Mouse (Mus musculus) thymus, postnatal 14 days (tissue): Measurements from ENCODE around the gene Prdx6.
A peak's percentile ranks its signal among the peaks of the same experiment; 100 is the strongest.

Experiments used
- DNase-seq: peaks from one replicate; pipeline ENCODE4 v3.0.0; 2021

Prdx6 gene

GRCm38 (mm10) chr1:161250604-161251416 is at the start of gene Prdx6:
Gene Prdx6 (minus strand): TSS chr1:161251219.
- peak; percentile 87 for DNase-seq

GRCm38 (mm10) chr1:161288256-161288655 is 37.2 kb upstream of the Prdx6 start:
- DNase-seq = no peak

DNA sequence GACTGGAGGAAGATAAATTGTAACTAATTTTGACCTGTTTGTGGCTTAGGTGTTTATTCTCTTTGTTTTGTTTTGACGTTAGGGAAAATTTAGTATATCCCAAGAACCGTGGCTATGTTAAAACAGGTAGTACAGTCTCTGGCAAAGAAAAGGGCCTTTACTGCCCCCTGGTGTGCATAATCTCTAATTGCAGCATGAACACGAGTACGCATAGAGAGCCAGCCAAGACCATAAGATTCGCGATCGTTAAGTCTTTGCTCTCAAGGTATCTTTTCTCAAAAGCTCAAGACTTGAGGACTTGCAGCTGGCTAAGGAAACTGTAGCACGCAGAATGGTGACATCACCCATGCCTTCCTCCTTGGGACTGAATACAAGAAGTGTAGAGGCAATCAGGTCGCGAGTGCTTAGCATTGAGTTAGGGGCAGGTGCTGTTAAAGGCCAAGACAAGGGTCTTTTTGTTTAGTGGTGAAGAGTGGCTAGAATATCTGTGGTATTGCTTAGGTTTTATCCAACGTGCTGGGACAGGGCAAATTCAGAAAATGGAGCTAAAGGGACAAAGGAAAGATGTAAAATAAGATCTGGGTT is 35.8 kb upstream of the Prdx6 start:
- DNase-seq = peak; percentile 77

DNA sequence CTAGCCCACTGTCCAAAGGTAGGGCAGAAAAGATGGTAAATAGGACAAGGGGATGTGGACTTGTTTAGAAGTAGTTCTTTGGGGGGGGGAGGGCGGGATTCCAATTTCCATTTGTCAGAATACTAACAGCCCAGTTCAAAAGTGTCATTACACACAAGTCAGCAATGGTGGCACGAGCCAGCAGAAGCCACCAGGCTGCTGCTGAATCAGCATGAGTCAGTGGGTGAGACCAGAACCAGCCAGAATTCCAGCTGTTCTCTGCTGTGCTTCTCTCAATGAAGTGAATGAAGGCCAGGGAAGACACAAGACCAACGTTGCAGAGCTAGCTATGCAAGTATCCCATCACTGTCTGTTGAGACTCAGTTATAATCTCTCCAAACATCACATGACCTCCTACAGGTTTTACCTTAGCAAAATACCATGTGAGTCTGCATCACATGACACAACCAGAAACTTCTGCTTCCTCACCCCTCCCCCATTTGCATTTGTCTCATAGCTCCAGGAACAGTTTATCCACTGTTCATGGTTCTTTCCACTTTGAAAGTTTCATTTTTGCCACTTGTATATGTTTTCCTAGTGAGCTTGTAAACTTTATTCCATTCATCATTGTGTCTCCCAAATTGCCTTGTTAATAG is 30.2 kb upstream of the Prdx6 start:
- no peak for DNase-seq

DNA sequence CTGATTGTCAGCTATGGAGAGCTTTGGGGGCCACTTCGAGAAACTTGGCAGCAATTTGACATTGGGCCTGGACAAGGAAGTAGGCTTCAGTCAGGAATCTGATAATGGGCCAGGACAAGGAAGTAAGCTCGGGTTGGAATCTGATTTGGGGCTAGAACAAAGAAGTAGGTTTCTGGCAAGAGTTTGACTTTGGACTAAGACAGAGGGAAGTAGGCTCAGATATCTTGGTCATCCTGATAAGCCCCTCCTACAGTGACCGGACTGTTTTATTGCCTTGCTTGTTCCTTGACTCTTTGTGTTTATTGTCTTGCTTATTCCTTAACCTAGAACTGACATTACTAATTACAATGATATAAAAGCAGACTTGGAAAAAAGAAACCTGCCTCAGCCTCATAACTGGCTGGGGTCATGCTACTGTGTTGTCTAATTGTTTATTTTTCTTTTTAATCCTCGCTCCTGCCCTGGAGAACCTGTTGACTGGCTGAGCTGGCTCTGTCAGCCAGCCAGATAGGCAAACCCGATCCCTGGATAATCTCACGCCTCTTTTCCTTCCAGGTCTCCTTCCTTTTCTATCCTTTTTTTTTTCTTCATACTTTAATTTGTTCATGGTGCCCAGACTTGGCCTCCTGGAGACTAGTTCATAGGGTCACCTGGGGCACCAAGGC is 28.4 kb upstream of the Prdx6 start:
- DNase-seq = no peak

DNA sequence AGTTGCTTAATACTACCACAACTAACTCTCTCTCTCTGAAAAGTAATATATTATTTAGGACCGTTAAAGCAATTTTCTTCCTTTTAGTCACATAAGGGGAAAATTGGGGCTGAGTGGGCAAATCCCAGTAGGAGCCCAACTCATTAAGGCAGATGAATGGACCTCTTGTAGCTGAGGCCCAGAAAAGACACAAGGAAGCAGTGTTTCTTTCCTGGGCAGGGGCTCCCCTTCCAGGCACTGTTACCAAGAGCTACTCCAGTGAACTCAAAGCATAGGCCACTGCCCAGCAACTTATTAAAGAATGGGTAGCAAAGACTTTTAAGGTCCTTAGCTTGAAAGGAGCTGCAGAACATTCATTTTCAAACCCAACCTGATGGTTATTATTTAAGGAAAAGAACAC is 22.5 kb upstream of the Prdx6 start:
- no peak for DNase-seq

DNA sequence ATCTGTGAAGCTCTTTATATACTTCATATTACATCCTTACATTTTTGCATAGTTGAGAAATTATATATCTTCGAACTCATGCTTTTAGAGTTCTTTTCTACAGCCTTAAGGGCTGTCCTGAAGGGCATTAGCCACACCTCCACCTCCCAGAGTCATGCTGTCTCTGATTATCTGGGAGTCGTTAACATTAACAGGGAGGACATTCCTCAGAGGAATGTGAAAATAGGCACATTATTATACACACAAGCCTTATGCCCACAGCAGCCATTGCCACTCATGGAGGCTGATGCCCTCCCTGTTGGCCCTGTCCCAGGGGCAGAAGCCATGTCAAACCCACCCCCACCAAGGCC is 20.4 kb upstream of the Prdx6 start:
- DNase-seq = no peak

DNA sequence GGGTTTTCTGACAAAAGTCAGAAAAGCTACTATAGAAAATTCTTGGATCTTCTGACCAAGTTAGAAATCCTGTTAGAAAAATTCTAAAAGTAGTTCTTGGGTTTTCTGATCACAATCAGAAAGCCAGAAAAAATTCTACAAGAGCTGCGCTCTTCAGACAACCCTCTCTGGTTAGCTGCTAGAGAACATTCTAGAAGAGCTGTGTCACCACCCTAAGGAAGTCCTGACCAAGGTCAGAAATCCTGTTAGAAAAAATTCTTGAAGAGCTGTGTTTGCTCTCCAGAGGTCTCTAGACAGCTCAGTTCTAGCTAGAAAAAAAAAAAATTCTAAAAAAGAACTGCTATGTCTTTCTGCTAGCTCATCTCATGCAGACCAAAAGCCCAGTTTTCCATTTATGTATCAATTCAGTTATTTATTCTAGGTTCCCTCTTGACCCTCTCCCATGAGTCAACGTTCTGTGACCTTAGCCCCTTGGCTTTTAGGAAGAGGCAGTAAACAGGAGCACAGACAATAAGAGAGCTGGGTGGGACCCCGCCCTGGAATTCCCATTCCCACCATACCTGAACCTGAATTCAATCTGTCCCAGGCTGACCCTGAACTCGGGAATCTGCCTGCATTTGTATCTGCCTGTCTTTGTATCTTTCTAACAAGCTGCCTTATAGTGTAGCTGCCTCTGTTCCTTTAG is 19.9 kb upstream of the Prdx6 start:
- DNase-seq = no peak

DNA sequence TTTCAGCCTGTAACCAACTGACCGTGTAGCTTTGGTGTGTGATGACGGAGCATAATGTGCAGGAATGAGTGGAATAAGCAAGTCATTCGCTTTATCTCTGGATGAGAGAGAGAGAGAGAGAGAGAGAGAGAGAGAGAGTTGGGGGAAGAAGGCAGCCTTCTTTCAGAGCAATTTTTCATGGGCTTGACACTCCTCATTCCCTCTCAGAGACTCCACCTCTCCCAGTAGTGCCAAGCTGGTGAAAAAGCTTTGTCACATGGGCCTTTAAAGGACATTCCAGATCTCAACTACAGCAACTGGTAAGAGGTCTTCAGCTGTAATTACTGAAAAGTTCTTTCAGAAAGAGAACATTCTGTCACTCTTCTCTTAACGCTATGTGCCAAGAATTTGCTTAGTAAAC is 18.3 kb upstream of the Prdx6 start:
- DNase-seq = no peak

- DNase-seq = no peak
Observed at GRCm38 (mm10) chr1:161268884-161269283, 17.9 kb upstream of the Prdx6 start.

- no peak for DNase-seq
Observed at GRCm38 (mm10) chr1:161268116-161268515, 17.1 kb upstream of the Prdx6 start.

GRCm38 (mm10) chr1:161264961-161265360 is 13.9 kb upstream of the Prdx6 start:
- DNase-seq = no peak

DNA sequence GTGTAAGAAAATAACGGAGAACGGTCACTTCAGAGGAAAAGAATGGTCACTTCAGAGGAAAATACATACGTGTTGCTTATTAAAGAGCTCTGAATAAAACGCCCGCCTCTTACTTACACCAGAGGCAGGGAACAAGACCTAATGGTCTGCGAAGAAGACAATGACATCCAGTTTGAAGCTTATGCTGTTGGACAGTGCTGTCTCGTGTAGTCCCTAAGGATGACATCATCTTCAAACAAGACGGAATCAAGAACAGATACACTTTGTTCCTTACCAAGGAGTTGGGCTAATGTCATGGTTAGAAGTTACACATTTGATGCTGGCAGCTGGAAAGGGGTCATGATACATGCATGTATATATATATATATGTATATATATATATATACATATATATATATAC is 12.6 kb upstream of the Prdx6 start:
- DNase-seq = no peak

- DNase-seq = no peak
Observed at GRCm38 (mm10) chr1:161262542-161262941, 11.5 kb upstream of the Prdx6 start.

DNA sequence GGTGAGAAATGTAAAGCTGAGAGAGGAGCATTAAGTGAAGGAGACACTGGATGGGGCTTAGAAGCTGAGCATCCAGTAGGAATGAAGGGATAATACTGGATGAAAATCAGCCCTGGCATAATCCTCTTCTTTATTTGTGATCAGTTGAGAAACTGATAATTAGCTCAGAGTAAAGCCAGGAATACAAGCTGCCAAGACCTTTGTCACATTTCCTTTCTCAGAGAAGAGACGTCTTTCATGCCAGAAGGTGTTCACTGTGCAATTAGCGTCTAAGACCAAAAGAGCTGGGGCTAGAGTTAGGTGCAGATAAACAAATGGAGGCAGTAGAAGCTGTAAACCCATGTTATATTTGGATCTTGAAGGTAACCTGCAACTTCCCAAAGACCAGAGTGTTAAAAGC is 9.7 kb upstream of the Prdx6 start:
- no peak for DNase-seq

DNA sequence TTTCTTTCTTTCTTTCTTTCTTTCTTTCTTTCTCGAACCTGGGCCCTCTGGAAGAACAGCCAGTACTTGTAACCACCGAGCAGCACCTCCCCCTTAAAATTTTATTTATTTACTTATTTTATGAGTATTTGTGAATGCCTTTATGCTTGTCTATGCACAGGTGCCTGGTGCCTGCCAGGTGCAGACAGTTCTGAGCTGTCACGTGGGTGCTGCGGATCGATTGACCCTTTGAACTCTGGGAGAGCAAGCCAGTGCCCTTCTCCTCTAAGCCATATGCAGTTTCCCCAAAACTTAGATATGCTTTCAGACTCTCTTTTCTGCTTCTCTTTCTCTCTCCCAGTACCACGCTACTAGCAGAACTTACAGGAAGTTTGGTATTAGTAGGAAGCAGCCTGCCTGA is 8.1 kb upstream of the Prdx6 start:
- DNase-seq = peak; percentile 16

DNA sequence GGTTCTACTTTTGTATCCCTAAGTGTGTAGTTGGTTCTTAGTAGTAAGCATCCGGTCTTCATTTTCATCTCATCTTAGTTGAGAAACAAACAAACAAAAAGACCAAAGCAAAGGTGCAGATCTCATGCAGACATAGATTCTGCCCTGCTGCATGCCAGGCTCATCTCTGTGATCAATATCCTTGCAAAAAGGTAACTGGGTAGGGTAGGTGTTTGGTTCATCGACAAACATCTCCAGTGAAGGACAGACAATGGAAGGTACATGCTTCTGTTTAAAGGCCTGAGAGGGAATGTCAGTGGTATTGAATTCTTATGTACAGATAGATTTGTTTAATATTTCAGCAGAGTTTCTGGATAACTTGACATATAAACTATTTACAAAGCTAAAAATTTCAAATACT is 7.3 kb upstream of the Prdx6 start:
- no peak for DNase-seq

DNA sequence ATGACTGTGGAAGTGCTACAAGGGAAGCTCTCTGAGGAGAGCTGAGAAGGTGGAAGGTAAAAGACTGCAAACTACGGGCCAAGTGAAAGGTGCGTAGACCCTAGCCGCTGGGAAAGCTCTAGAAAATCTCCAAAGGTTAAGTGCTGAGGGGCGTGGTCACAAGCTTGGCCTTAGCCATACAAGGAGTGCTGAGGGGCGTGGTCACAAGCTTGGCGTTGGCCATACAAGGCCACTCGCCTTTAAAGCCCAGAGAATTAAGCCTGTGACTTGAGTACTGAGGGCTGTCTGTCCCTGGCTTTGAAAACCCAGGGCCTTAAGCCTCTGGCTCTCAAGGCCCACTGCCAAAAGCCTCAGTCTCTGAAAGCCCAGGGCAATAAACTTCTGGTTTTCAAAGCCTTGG is 5.9 kb upstream of the Prdx6 start:
- no peak for DNase-seq

DNA sequence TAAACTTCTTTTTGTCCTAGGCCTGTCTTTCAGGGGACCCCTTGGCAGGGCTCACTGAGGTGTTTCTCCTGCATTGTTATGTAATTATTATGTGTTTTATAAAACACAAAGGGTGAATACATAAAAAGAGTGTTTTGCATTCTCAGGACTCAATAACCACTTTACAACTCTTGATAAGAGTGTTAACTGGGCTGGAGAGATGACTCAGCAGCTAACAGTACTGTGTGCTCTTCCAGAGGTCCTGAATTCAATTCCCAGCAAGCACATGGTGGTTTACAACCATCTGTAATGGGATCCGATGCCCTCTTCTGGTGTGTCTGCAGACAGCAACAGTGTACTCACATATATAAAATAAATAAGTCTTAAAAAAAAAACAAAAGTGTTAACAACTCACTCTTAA is 3.3 kb upstream of the Prdx6 start:
- no peak for DNase-seq

- DNase-seq = no peak
Observed at GRCm38 (mm10) chr1:161252901-161253300, 1.9 kb upstream of the Prdx6 start.

- no peak for DNase-seq
Observed at GRCm38 (mm10) chr1:161252365-161252764, 1.3 kb upstream of the Prdx6 start.

DNA sequence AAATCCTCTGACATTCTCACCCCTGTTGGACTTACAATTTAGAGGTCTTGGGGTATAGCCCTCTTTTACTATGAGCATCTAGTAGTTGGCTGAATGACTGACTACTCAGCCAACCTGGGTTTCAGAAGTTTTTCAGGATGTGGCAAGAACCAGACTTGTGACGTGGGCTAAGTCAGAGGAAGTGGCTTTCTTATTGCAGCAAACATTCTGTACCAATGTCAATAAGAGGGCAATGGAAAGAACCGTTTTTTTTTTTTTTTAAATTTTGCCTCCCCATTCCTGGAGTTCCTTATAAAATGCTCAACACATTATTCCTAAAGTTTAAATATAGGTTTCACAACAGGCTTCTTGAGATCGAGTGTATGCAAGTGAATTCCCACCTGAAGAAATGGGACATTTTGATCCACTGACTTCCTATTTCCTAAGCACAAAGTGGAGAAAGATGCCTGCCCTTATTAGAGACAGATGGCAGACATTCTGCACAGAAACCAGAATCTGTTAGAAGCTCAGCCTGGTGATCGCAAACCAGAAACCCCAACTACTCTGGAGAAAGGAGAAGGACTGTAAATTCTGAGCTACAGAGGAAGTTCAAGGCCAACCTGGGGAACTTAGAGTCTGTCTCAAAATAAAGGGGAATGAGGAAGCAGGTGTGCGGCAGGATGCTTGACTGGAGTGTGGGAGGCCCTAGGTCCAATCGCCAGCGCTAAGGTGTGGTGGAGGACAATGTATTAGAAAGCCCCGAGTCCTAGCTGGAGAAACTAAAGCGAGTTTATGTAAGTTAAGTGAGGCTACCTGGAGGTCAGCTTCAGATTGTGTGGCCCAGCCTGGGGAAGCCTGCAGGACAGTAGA is 622 bp upstream of the Prdx6 start:
- peak; percentile 30 for DNase-seq
